16 mouse cellular contexts compared by ENCODE assay signal in genomic region chr16:84661879-84662278, GRCm38 (mm10).
A peak's percentile ranks its signal among the peaks of the same experiment; 100 is the strongest.
DNase-seq lines count a peak whose midpoint lies in the region; ATAC-seq lines count a peak whose summit lies in the region.
"Had no signal": no experiment of that assay in that cellular context is flagged by ENCODE, and none has a peak within 500 bp of the region (broad histone marks: within the 10 kb centered on the region; RNA-seq: fewer than 3 reads in every experiment).

No protein-coding gene starts in this region.

- H3K4me2 ChIP-seq in kidney, embryonic 16.5 days (replicated peaks; ENCODE audit: low read depth, low read length): no peak overlapping the region
- no peak overlapping the region for H3K4me2 ChIP-seq in heart, embryonic 11.5 days
- H3K4me2 ChIP-seq: embryonic facial prominence, embryonic 13.5 days; heart, embryonic 13.5 days had no signal

- H3K27ac ChIP-seq in kidney, embryonic 16.5 days (ENCODE audit: low read length): no peak overlapping the region
- no peak overlapping the region for H3K27ac ChIP-seq in heart, embryonic 11.5 days (ENCODE audit: low read depth, low read length)
- H3K27ac ChIP-seq: embryonic facial prominence, embryonic 13.5 days; heart, embryonic 13.5 days; hindbrain, postnatal 0 days; midbrain, embryonic 10.5 days had no signal

- H3K27me3 ChIP-seq in kidney, embryonic 16.5 days (ENCODE audit: insufficient read depth, low read length): no peaks in the 10 kb centered on the region
- no peaks in the 10 kb centered on the region for H3K27me3 ChIP-seq in heart, embryonic 11.5 days (ENCODE audit: control insufficient read depth, insufficient read depth, low read length)
- H3K27me3 ChIP-seq: embryonic facial prominence, embryonic 13.5 days; heart, embryonic 13.5 days had no signal

- 58% methylated on average over 3 of the region's 3 CpGs for WGBS in kidney, embryonic 16.5 days
- 49% methylated on average over 3 of the region's 3 CpGs for WGBS in heart, embryonic 11.5 days (ENCODE audit: insufficient replicate concordance)

- intact Hi-C loops in left cerebral cortex, postnatal 36 days (cut with DNase I): no loop called here

- ATAC-seq in kidney, embryonic 16.5 days (ENCODE audit: low FRiP score, low TSS enrichment): no peak
- ATAC-seq in heart, embryonic 11.5 days (replicated peaks; ENCODE audit: insufficient number of reproducible peaks, low FRiP score, low TSS enrichment): 0 out of 2 replicates have a peak, but pooled peaks have one; percentile 26
- ATAC-seq: hindbrain, postnatal 0 days; lung, postnatal 0 days had no signal

- no peaks in the 10 kb centered on the region for H3K36me3 ChIP-seq in kidney, embryonic 16.5 days (ENCODE audit: insufficient read depth, low read length)
- no peaks in the 10 kb centered on the region for H3K36me3 ChIP-seq in heart, embryonic 11.5 days (ENCODE audit: control insufficient read depth, insufficient read depth, low read length)
- H3K36me3 ChIP-seq: embryonic facial prominence, embryonic 13.5 days; heart, embryonic 13.5 days; midbrain, embryonic 10.5 days had no signal

- DNase-seq in cerebellum, postnatal 14 days: peak; percentile 14 to 25
- DNase-seq in cerebellum, adult 9-10 months: no peak
- DNase-seq in kidney, adult 18-20 months: peak; percentile 18
- peak; percentile 85 for DNase-seq in 3T3-L1 (ENCODE audit: low read depth, low spot score)
- DNase-seq in spleen, postnatal 10 days (ENCODE audit: low spot score in 2 of 2): no peak
- DNase-seq in left cerebral cortex, postnatal 36 days (ENCODE audit: low spot score in 2 of 2): no peak
- DNase-seq: cerebellum, adult 9-11 months; liver; retina, postnatal 1 day had no signal

- no peak overlapping the region for H3K4me3 ChIP-seq in kidney, embryonic 16.5 days (ENCODE audit: low read length)
- H3K4me3 ChIP-seq in heart, embryonic 11.5 days (ENCODE audit: low read depth, low read length): no peak overlapping the region
- H3K4me3 ChIP-seq: embryonic facial prominence, embryonic 13.5 days; heart, embryonic 13.5 days; midbrain, embryonic 10.5 days had no signal

- no peak overlapping the region for H3K9ac ChIP-seq in kidney, embryonic 16.5 days (replicated peaks; ENCODE audit: low read length)
- H3K9ac ChIP-seq in heart, embryonic 11.5 days (ENCODE audit: low read depth, low read length): no peak overlapping the region
- H3K9ac ChIP-seq: embryonic facial prominence, embryonic 13.5 days; heart, embryonic 13.5 days had no signal

- no peaks in the 10 kb centered on the region for H3K4me1 ChIP-seq in kidney, embryonic 16.5 days (ENCODE audit: insufficient read depth, low read length)
- H3K4me1 ChIP-seq in heart, embryonic 11.5 days (ENCODE audit: control insufficient read depth, insufficient read depth, low read length): no peaks in the 10 kb centered on the region
- H3K4me1 ChIP-seq: embryonic facial prominence, embryonic 13.5 days; heart, embryonic 13.5 days; midbrain, embryonic 10.5 days had no signal

- no peaks in the 10 kb centered on the region for H3K9me3 ChIP-seq in kidney, embryonic 16.5 days (ENCODE audit: low read length)
- H3K9me3 ChIP-seq in heart, embryonic 11.5 days (replicated peaks; ENCODE audit: control insufficient read depth, low read length): no peaks in the 10 kb centered on the region
- H3K9me3 ChIP-seq: embryonic facial prominence, embryonic 13.5 days; heart, embryonic 13.5 days; midbrain, embryonic 10.5 days had no signal

Comparison
In these comparisons a context has a peak if more than half of its experiments do, and no peak if none do; other contexts are left out.
1. DNase-seq: peak in cerebellum, postnatal 14 days (2 of 2), kidney, adult 18-20 months (single experiment) and 3T3-L1 (single experiment); none in cerebellum, adult 9-10 months (single experiment), spleen, postnatal 10 days (0 of 2) and left cerebral cortex, postnatal 36 days (0 of 2).